Mouse (Mus musculus) small intestine, adult 2 months (tissue): Measurements from ENCODE around the gene Ctnnbl1. TPM values are rescaled to one million over a fixed set of nuclear protein-coding genes. Genes with fewer than 3 reads are reported as not detected.

Source experiments
- H3K27ac ChIP-seq: fragments of 200-500 bp; 2 replicates; pipeline ENCODE4 v1.5.1; 2012; ENCODE audit warnings: low read depth, low read length, control low read depth, inconsistent platforms; ENCODE audit not compliant: insufficient read depth
- H3K27me3 ChIP-seq: fragments of 200-500 bp; 2 replicates; pipeline ENCODE4 v1.6.1; 2012; ENCODE audit warnings: mild to moderate bottlenecking, moderate library complexity, low read length, inconsistent platforms; ENCODE audit not compliant: control insufficient read depth, insufficient read depth
- H3K36me3 ChIP-seq: fragments of 200-500 bp; 2 replicates; pipeline ENCODE4 v1.6.1; 2012; ENCODE audit warnings: mild to moderate bottlenecking, low read length, control low read depth, inconsistent platforms; ENCODE audit not compliant: control insufficient read depth, insufficient read depth
- H3K4me1 ChIP-seq: fragments of 200-500 bp; 2 replicates; pipeline ENCODE4 v1.6.1; 2012; ENCODE audit warnings: low read length, inconsistent platforms, mixed read lengths; ENCODE audit not compliant: control insufficient read depth, insufficient read depth, insufficient read length
- H3K4me3 ChIP-seq: fragments of 200-500 bp; 2 replicates; pipeline ENCODE4 v1.5.1; 2012; ENCODE audit warnings: low read depth, mild to moderate bottlenecking, control low read depth, inconsistent platforms, low read length, moderate library complexity
- CTCF ChIP-seq: fragments of 200-500 bp; IDR thresholded peaks from 2 replicates; pipeline ENCODE4 v1.5.1; 2012; ENCODE audit warnings: low read depth, mild to moderate bottlenecking, control low read depth, inconsistent platforms, low read length, moderate library complexity, mixed read lengths; ENCODE audit not compliant: insufficient replicate concordance, insufficient read length; ENCODE audit errors: extremely low read depth
- POLR2A ChIP-seq: fragments of 200-500 bp; IDR thresholded peaks from 2 replicates; pipeline ENCODE4 v1.6.1; 2012; ENCODE audit warnings: low read depth, mild to moderate bottlenecking, control low read depth, inconsistent platforms, low read length, moderate library complexity
- WGBS: fragments of 180-500 bp; shearing (Covaris S2); methylation state at CpG from one replicate; pipeline ENCODE4 v1.1.7; 2018; 5-methylcytosine and 5-hydroxymethylcytosine counted together
- polyA plus RNA-seq: library from polyadenylated mRNA; depleted of rRNA; stranded (reverse); fragments of >200 nt; gene quantifications from 2 replicates; pipeline ENCODE4 v1.2.3, GENCODE M21; 2012

The Ctnnbl1 gene
- polyA plus RNA-seq, 1 experiment = 17.2 TPM

GRCm38 (mm10) chr2:157723883-157724573 is 13.2 kb upstream of the Ctnnbl1 start:
- Histone ChIP-seq H3K27me3 (no peaks in the 10 kb centered on the region), H3K36me3 (no peaks in the 10 kb centered on the region), H3K4me3 (no peak overlapping the region), H3K27ac (no peak overlapping the region), H3K4me1 (no peaks in the 10 kb centered on the region)
- TF ChIP-seq POLR2A (no peak), CTCF (no peak)
- 62% methylated on average over 8 of the region's 8 CpGs for WGBS

- TF ChIP-seq POLR2A (no peak), CTCF (no peak)
- H3K27ac ChIP-seq = no peak overlapping the region
- H3K4me3 ChIP-seq = no peak overlapping the region
- H3K36me3 ChIP-seq = no peaks in the 10 kb centered on the region
- no peaks in the 10 kb centered on the region for H3K27me3 ChIP-seq
- no peaks in the 10 kb centered on the region for H3K4me1 ChIP-seq
- 48% methylated on average over 5 of the region's 5 CpGs for WGBS
Observed at GRCm38 (mm10) chr2:157724574-157724914, 12.7 kb upstream of the Ctnnbl1 start.

GRCm38 (mm10) chr2:157744619-157745018 is 7.4 kb downstream of the Ctnnbl1 start:
- 81% methylated on average over 7 of the region's 7 CpGs for WGBS
- Histone ChIP-seq H3K27me3 (no peaks in the 10 kb centered on the region), H3K4me1 (no peaks in the 10 kb centered on the region), H3K36me3 (0 out of 2 replicates have a peak, but pooled peaks cover 2% of the 10 kb centered on the region), H3K4me3 (no peak overlapping the region), H3K27ac (no peak overlapping the region)
- TF ChIP-seq POLR2A (no peak), CTCF (no peak)

- H3K4me1 ChIP-seq = peaks cover 3% of the 10 kb centered on the region; the same call in 1 of the 2 replicates
- 98% methylated on average over 4 of the region's 4 CpGs for WGBS
- H3K4me3 ChIP-seq = no peak overlapping the region
- TF ChIP-seq CTCF (no peak), POLR2A (no peak)
- H3K27ac ChIP-seq = no peak overlapping the region
- H3K27me3 ChIP-seq = no peaks in the 10 kb centered on the region
- 0 out of 2 replicates have a peak, but pooled peaks cover 2% of the 10 kb centered on the region for H3K36me3 ChIP-seq
Observed at GRCm38 (mm10) chr2:157745735-157746134, 8.5 kb downstream of the Ctnnbl1 start.

GRCm38 (mm10) chr2:157746558-157746957 is 9.4 kb downstream of the Ctnnbl1 start:
- Histone ChIP-seq H3K27me3 (no peaks in the 10 kb centered on the region), H3K4me3 (no peak overlapping the region), H3K4me1 (peaks cover 5% of the 10 kb centered on the region), H3K36me3 (0 out of 2 replicates have a peak, but pooled peaks cover 2% of the 10 kb centered on the region), H3K27ac (no peak overlapping the region)
- TF ChIP-seq CTCF (no peak), POLR2A (no peak)
- WGBS = 80% methylated on average over 9 of the region's 9 CpGs

- TF ChIP-seq POLR2A (no peak), CTCF (no peak)
- Histone ChIP-seq H3K36me3 (0 out of 2 replicates have a peak, but pooled peaks cover 2% of the 10 kb centered on the region), H3K4me1 (peaks cover 9% of the 10 kb centered on the region), H3K27ac (no peak overlapping the region), H3K27me3 (no peaks in the 10 kb centered on the region), H3K4me3 (no peak overlapping the region)
- 88% methylated on average over 2 of the region's 2 CpGs for WGBS
Observed at GRCm38 (mm10) chr2:157747989-157748388, 10.8 kb downstream of the Ctnnbl1 start.

- no peak for TF ChIP-seq POLR2A
- H3K36me3 ChIP-seq = 0 out of 2 replicates have a peak, but pooled peaks cover 2% of the 10 kb centered on the region
- 82% methylated on average over 8 of the region's 8 CpGs for WGBS
- no peak overlapping the region for H3K4me3 ChIP-seq
- no peak overlapping the region for H3K27ac ChIP-seq
- peaks cover 9% of the 10 kb centered on the region for H3K4me1 ChIP-seq
- H3K27me3 ChIP-seq = no peaks in the 10 kb centered on the region
Observed at GRCm38 (mm10) chr2:157750481-157750880, 13.3 kb downstream of the Ctnnbl1 start.
